Mouse (Mus musculus) cerebellum, adult 8-10 months (tissue): ENCODE results near the gene Mov10l1.
A peak's percentile ranks its signal among the peaks of the same experiment; 100 is the strongest.

Experiments used
- DNase-seq: peaks from one replicate; pipeline ENCODE4 v3.0.0; 2022

Mov10l1 gene

GRCm38 (mm10) chr15:89075478-89076147, 92.9 kb downstream of the Mov10l1 start:
- peak; percentile 85 for DNase-seq

GRCm38 (mm10) chr15:89076156-89076731, 93.5 kb downstream of the Mov10l1 start:
- peak; percentile 79 for DNase-seq

GRCm38 (mm10) chr15:89078208-89078836, 95.6 kb downstream of the Mov10l1 start:
- DNase-seq, result no peak

- DNase-seq, result no peak
These were observed 101.2 kb downstream of the Mov10l1 start for GRCm38 (mm10) chr15:89083906-89084305.

GRCm38 (mm10) chr15:89084826-89085225, 102.1 kb downstream of the Mov10l1 start:
- no peak for DNase-seq

- peak; percentile 90 for DNase-seq
These were observed 106.0 kb downstream of the Mov10l1 start, which contains the start of gene Selenoo for GRCm38 (mm10) chr15:89088607-89089247. Selenoo (plus strand) TSS chr15:89089084.

- DNase-seq, result no peak
These were observed 106.7 kb downstream of the Mov10l1 start for GRCm38 (mm10) chr15:89089248-89090051.

GRCm38 (mm10) chr15:89090662-89091061, 108.0 kb downstream of the Mov10l1 start:
- DNase-seq, result no peak

- no peak for DNase-seq
These were observed 109.5 kb downstream of the Mov10l1 start for GRCm38 (mm10) chr15:89092181-89092580.

- no peak for DNase-seq
These were observed 114.7 kb downstream of the Mov10l1 start for GRCm38 (mm10) chr15:89097450-89097849.

- peak; percentile 71 for DNase-seq
These were observed 115.9 kb downstream of the Mov10l1 start for GRCm38 (mm10) chr15:89098616-89099015.

- no peak for DNase-seq
These were observed 118.1 kb downstream of the Mov10l1 start for GRCm38 (mm10) chr15:89100823-89101222.

GRCm38 (mm10) chr15:89102646-89103045, 119.9 kb downstream of the Mov10l1 start:
- no peak for DNase-seq

GRCm38 (mm10) chr15:89103921-89104320, 121.2 kb downstream of the Mov10l1 start:
- peak; percentile 74 for DNase-seq

- peak; percentile 94 for DNase-seq
These were observed 121.7 kb downstream of the Mov10l1 start for GRCm38 (mm10) chr15:89104425-89104824.
